Mouse (Mus musculus): ENCODE results near the gene Metrn.

GRCm38 (mm10) chr17:25840519-25840918, 43.6 kb upstream of the Metrn start:
- TF ChIP-seq GATA1 (IDR thresholded peaks at IDR 0.05; ENCODE audit: low read length) (no peak), TAL1 (IDR thresholded peaks at IDR 0.05; ENCODE audit: low read length) (no peak)
